Mouse (Mus musculus) heart, postnatal 0 days (tissue): Measurements from ENCODE around the gene Magee2. TPM values are rescaled to one million over a fixed set of nuclear protein-coding genes. Genes with fewer than 3 reads are reported as not detected.
"Not testable (repeated sequence)": the region's sequence is repeated elsewhere in the genome, so short reads cannot be mapped to it uniquely, and the experiment has no call there.

ENCODE experiments used
- ATAC-seq: fragments of 200-750 bp; cut with Nextera tagmentation; 2 replicates; pipeline ENCODE4 v1.8.0; 2017; ENCODE audit warnings: low read depth, moderate number of reproducible peaks, moderate library complexity; ENCODE audit not compliant: insufficient read depth
- DNase-seq: peaks from one replicate; pipeline ENCODE4 v3.0.0-alpha.2; 2016; ENCODE audit warnings: low spot score
- H3K27ac ChIP-seq: fragments of 300-500 bp; sonication (generic); 2 replicates; pipeline ENCODE4 v1.5.1; 2014; ENCODE audit warnings: low read depth, mild to moderate bottlenecking
- H3K27me3 ChIP-seq: fragments of 300-500 bp; sonication (generic); 2 replicates; pipeline ENCODE4 v1.6.1; 2014; ENCODE audit warnings: low read length, mixed read lengths; ENCODE audit not compliant: control insufficient read depth, insufficient read depth
- H3K36me3 ChIP-seq: fragments of 300-500 bp; sonication (generic); replicated peaks from 2 replicates; pipeline ENCODE4 v1.6.1; 2014; ENCODE audit warnings: low read length, mixed read lengths; ENCODE audit not compliant: control insufficient read depth, insufficient read depth
- H3K4me1 ChIP-seq: fragments of 300-500 bp; sonication (generic); 2 replicates; pipeline ENCODE4 v1.6.1; 2014; ENCODE audit warnings: antibody characterized with exemption; ENCODE audit not compliant: control insufficient read depth, insufficient read depth
- H3K4me2 ChIP-seq: fragments of 300-500 bp; sonication (generic); 2 replicates; pipeline ENCODE4 v1.6.1; 2014; ENCODE audit warnings: low read depth, mild to moderate bottlenecking, low read length, moderate library complexity
- H3K4me3 ChIP-seq: fragments of 300-500 bp; sonication (generic); 2 replicates; pipeline ENCODE4 v1.5.1; 2014; ENCODE audit warnings: low read depth, low read length
- H3K9ac ChIP-seq: fragments of 300-500 bp; sonication (generic); replicated peaks from 2 replicates; pipeline ENCODE4 v1.6.1; 2014; ENCODE audit warnings: low read depth, low read length, mixed read lengths
- H3K9me3 ChIP-seq: fragments of 300-500 bp; sonication (generic); replicated peaks from 2 replicates; pipeline ENCODE4 v1.6.1; 2016; ENCODE audit warnings: low read length; ENCODE audit not compliant: control insufficient read depth
- CTCF ChIP-seq: IDR thresholded peaks from 2 replicates; pipeline ENCODE4 v1.5.1; 2016; ENCODE audit warnings: antibody characterized with exemption, control low read depth, low read depth
- EP300 ChIP-seq: IDR thresholded peaks from 2 replicates; pipeline ENCODE4 v1.6.1; 2016; ENCODE audit warnings: antibody characterized with exemption, low read depth
- WGBS: fragments of 180-500 bp; shearing (Covaris S2); extraction: QIAGEN DNeasy Blood & Tissue Kit; methylation state at CpG from one replicate; pipeline ENCODE4 v1.1.7; 2014; 5-methylcytosine and 5-hydroxymethylcytosine counted together
- polyA plus RNA-seq: library from polyadenylated mRNA; unstranded; fragments of >200 nt; fragmentation: Nextera tagmentation; extraction: Ambion mirVana; gene quantifications from 2 replicates; pipeline ENCODE4 v1.2.1, GENCODE M21; 2015
- total RNA-seq: library from RNA; depleted of rRNA; stranded (reverse); fragments of >200 nt; gene quantifications from 2 replicates; pipeline ENCODE4 v1.2.3, GENCODE M21; 2014; ENCODE audit warnings: low replicate concordance; rRNA removed

Gene Magee2
- 0.12 and 1.2 TPM in 2 replicates for total RNA-seq
- polyA plus RNA-seq: 0.40 and 0.46 TPM in 2 replicates

GRCm38 (mm10) chrX:104856751-104857341, at the start of gene Magee2:
Gene Magee2 (minus strand): TSS chrX:104857267.
- Histone ChIP-seq H3K27ac (no peak within 1 kb of the TSS), H3K4me2 (peak within 1 kb of the TSS; percentile 63), H3K36me3 (no peaks in the 10 kb centered on the region), H3K4me3 (peak within 1 kb of the TSS; percentile 46), H3K9ac (0 out of 2 replicates have a peak within 1 kb of the TSS, but pooled peaks have one; percentile 33), H3K9me3 (no peaks in the 10 kb centered on the region), H3K27me3 (peaks cover 8% of the 10 kb centered on the region; the same call in 1 of the 2 replicates), H3K4me1 (no peaks in the 10 kb centered on the region)
- TF ChIP-seq CTCF (no peak), EP300 (no peak)
- DNase-seq (no peak), ATAC-seq (no peak)
- 25% methylated on average over 37 of the region's 37 CpGs for WGBS

- Histone ChIP-seq H3K27me3 (peaks cover 8% of the 10 kb centered on the region; the same call in 1 of the 2 replicates), H3K4me3 (no peak overlapping the region)
- 25% methylated on average over 9 of the region's 9 CpGs for WGBS
These were observed 3.5 kb downstream of the Magee2 start for GRCm38 (mm10) chrX:104853610-104854009.

GRCm38 (mm10) chrX:104817583-104817982, 39.5 kb downstream of the Magee2 start:
- not testable (repeated sequence) for H3K27me3 ChIP-seq, H3K4me1 ChIP-seq, H3K4me3 ChIP-seq, H3K4me2 ChIP-seq, H3K9ac ChIP-seq, H3K36me3 ChIP-seq, DNase-seq, H3K9me3 ChIP-seq, ATAC-seq, H3K27ac ChIP-seq
- 63% methylated on average over 3 of the region's 5 CpGs for WGBS

More at GRCm38 (mm10) chrX:104853610-104854009, 3.5 kb downstream of the Magee2 start:
- ATAC-seq: no peak
- no peaks in the 10 kb centered on the region for H3K9me3 ChIP-seq
- H3K36me3 ChIP-seq: no peaks in the 10 kb centered on the region
- no peak overlapping the region for H3K4me2 ChIP-seq
- TF ChIP-seq CTCF (no peak), EP300 (no peak)
- DNase-seq: no peak
- H3K27ac ChIP-seq: no peak overlapping the region
- H3K9ac ChIP-seq: no peak overlapping the region
- no peaks in the 10 kb centered on the region for H3K4me1 ChIP-seq

DNA sequence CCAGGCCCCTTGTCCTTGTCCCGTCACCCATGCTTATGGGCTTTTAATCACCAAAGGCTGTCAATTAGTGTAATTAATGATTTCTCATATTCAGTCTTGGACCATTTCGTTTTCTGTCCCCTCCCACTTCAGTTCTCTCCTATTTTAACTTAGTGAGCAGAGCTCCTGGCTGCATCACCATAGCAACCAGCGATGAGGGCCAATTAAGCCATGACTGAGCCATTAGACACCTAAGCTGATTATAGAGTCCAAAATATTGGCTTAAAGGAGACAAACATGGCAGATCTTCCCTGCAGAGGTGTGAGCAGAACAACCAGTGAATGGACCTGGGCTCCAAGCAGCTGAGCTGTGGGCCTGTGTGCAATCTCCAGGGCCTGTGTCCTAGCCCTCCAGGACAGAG, 40.1 kb downstream of the Magee2 start:
- not testable (repeated sequence) for H3K36me3 ChIP-seq, DNase-seq, H3K4me1 ChIP-seq, ATAC-seq, H3K27me3 ChIP-seq, H3K9me3 ChIP-seq, H3K9ac ChIP-seq, H3K27ac ChIP-seq, H3K4me3 ChIP-seq, H3K4me2 ChIP-seq
- WGBS: 70% methylated on average over 1 of the region's 3 CpGs

- not testable (repeated sequence) for H3K27ac ChIP-seq, ATAC-seq, H3K4me1 ChIP-seq, H3K4me3 ChIP-seq, DNase-seq, H3K36me3 ChIP-seq, H3K27me3 ChIP-seq, H3K9me3 ChIP-seq, H3K4me2 ChIP-seq, H3K9ac ChIP-seq
- WGBS: 57% methylated on average over 4 of the region's 4 CpGs
These were observed 43.4 kb downstream of the Magee2 start for GRCm38 (mm10) chrX:104813704-104814103.

Other genes with a start within 250 kb of the Magee2 start
- gene Zdhhc15, start 186.2 kb downstream of the Magee2 start, total RNA-seq: 1.5 and 2.4 TPM in 2 replicates
- gene Zdhhc15, start 186.2 kb downstream of the Magee2 start, polyA plus RNA-seq: 1.7 and 2.2 TPM in 2 replicates
- 13.7 and 20.7 TPM in 2 replicates for gene Pbdc1, start 222.5 kb upstream of the Magee2 start, total RNA-seq
- 26.9 and 27.6 TPM in 2 replicates for gene Pbdc1, start 222.5 kb upstream of the Magee2 start, polyA plus RNA-seq